Mouse (Mus musculus): ENCODE data around the gene Slc23a2. TPM values are rescaled to one million over a fixed set of nuclear protein-coding genes. Genes with fewer than 3 reads are reported as not detected.

The Slc23a2 gene
- polyA plus RNA-seq, 1 experiment from 2014 or later, result 11.7 TPM

- Histone ChIP-seq H3K9me3 (replicated peaks; ENCODE audit: low read length) (no peaks in the 10 kb centered on the region), H3K36me3 (ENCODE audit: insufficient read depth, low read length) (no peaks in the 10 kb centered on the region), H3K27ac (no peak overlapping the region), H3K9ac (ENCODE audit: low read depth, low read length) (no peak overlapping the region), H3K4me2 (ENCODE audit: low read length) (no peak overlapping the region), H3K4me3 (replicated peaks; ENCODE audit: low read depth, low read length) (no peak overlapping the region), H3K4me1 (replicated peaks; ENCODE audit: insufficient read depth, low read length) (peaks cover 21% of the 10 kb centered on the region), H3K27me3 (ENCODE audit: insufficient read depth, low read length) (no peaks in the 10 kb centered on the region; the same call in 1 of the 2 replicates)
- ATAC-seq (replicated peaks; ENCODE audit: low FRiP score, low read depth) (no peak), DNase-seq (ENCODE audit: low spot score) (no peak)
- no peak for TF ChIP-seq CTCF (IDR thresholded peaks at IDR 0.05; ENCODE audit: low read depth)
- WGBS, result 77% methylated on average over 11 of the region's 11 CpGs
Observed at GRCm38 (mm10) chr2:132031364-132032095, 113.4 kb downstream of the Slc23a2 start.

GRCm38 (mm10) chr2:132030418-132031363, 114.2 kb downstream of the Slc23a2 start:
- Histone ChIP-seq H3K27me3 (ENCODE audit: insufficient read depth, low read length) (no peaks in the 10 kb centered on the region; the same call in 1 of the 2 replicates), H3K27ac (no peak overlapping the region; the same call in 1 of the 2 replicates), H3K9me3 (replicated peaks; ENCODE audit: low read length) (no peaks in the 10 kb centered on the region), H3K36me3 (ENCODE audit: insufficient read depth, low read length) (no peaks in the 10 kb centered on the region), H3K4me1 (replicated peaks; ENCODE audit: insufficient read depth, low read length) (peaks cover 21% of the 10 kb centered on the region), H3K4me2 (ENCODE audit: low read length) (peak overlapping the region; percentile 97), H3K9ac (ENCODE audit: low read depth, low read length) (peak overlapping the region; percentile 58; the same call in 1 of the 2 replicates), H3K4me3 (replicated peaks; ENCODE audit: low read depth, low read length) (peak overlapping the region; percentile 55)
- TF ChIP-seq CTCF (IDR thresholded peaks at IDR 0.05; ENCODE audit: low read depth), result no peak
- WGBS, result 21% methylated on average over 23 of the region's 23 CpGs
- DNase-seq (ENCODE audit: low spot score) (peak; percentile 55), ATAC-seq (replicated peaks; ENCODE audit: low FRiP score, low read depth) (no peak)

DNA sequence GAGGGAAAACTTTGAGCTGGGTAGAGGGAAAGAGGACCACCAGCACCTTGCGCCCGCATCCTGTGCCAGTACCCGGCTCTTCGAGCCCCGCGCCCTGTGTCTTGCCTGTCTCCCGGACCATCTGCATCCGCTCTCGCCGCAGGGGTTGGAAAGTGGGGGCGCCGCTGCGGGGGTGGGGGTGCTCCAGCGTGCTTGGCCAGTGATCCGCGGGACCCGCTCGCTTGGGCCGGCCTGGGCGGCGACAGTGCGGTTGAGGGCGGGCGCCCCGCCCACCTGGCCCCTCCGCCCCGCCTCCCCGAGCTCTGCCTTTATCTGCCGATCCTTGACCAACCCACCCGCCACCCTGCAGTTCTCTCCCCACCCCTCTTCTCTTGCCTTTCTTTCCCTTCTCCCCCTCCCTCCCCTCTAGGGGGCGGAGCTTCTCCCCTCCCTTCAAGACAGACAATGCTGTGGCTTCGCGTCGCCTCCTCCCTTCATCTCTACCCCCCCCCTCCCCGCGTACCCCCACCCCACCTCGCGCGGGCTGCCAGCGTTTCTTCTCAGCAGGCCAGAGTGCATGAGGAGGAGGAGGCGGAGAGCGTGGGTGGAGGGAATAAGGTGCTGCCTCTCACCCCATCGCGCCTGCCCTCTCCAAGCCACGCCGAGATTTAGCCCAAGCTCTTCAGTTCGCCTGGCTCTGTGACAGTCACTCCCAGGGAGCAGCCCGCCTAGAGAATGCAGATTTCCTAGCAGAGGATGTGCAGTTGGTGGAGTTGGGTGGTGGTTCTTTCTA, 115.1 kb downstream of the Slc23a2 start, which contains the start of gene Rassf2:
TSS of gene Rassf2 (minus strand) at position 613 of the 772 bp plus-strand sequence.
- Histone ChIP-seq H3K9me3 (replicated peaks; ENCODE audit: low read length) (no peaks in the 10 kb centered on the region), H3K36me3 (ENCODE audit: insufficient read depth, low read length) (no peaks in the 10 kb centered on the region), H3K9ac (ENCODE audit: low read depth, low read length) (peak within 1 kb of the TSS; percentile 58), H3K4me1 (replicated peaks; ENCODE audit: insufficient read depth, low read length) (peaks cover 21% of the 10 kb centered on the region), H3K4me2 (ENCODE audit: low read length) (peak within 1 kb of the TSS; percentile 97), H3K27me3 (ENCODE audit: insufficient read depth, low read length) (no peaks in the 10 kb centered on the region; the same call in 1 of the 2 replicates), H3K27ac (no peak within 1 kb of the TSS; the same call in 1 of the 2 replicates), H3K4me3 (replicated peaks; ENCODE audit: low read depth, low read length) (peak within 1 kb of the TSS; percentile 55)
- TF ChIP-seq CTCF (IDR thresholded peaks at IDR 0.05; ENCODE audit: low read depth), result no peak
- WGBS, result under 1% methylated on average over 33 of the region's 48 CpGs
- DNase-seq (ENCODE audit: low spot score) (peak; percentile 85), ATAC-seq (replicated peaks; ENCODE audit: low FRiP score, low read depth) (peak; percentile 90)

- WGBS, result under 1% methylated on average over 36 of the region's 36 CpGs
- Histone ChIP-seq H3K36me3 (ENCODE audit: insufficient read depth, low read length) (no peaks in the 10 kb centered on the region), H3K4me1 (replicated peaks; ENCODE audit: insufficient read depth, low read length) (peaks cover 21% of the 10 kb centered on the region), H3K27ac (no peak overlapping the region; the same call in 1 of the 2 replicates), H3K4me3 (replicated peaks; ENCODE audit: low read depth, low read length) (peak overlapping the region; percentile 55), H3K4me2 (ENCODE audit: low read length) (peak overlapping the region; percentile 97), H3K9me3 (replicated peaks; ENCODE audit: low read length) (no peaks in the 10 kb centered on the region), H3K27me3 (ENCODE audit: insufficient read depth, low read length) (no peaks in the 10 kb centered on the region; the same call in 1 of the 2 replicates), H3K9ac (ENCODE audit: low read depth, low read length) (peak overlapping the region; percentile 58)
- DNase-seq (ENCODE audit: low spot score), result peak; percentile 19
- TF ChIP-seq CTCF (IDR thresholded peaks at IDR 0.05; ENCODE audit: low read depth), result no peak
- ATAC-seq (replicated peaks; ENCODE audit: low FRiP score, low read depth), result peak; percentile 23; the same call in 1 of the 2 replicates
Observed at GRCm38 (mm10) chr2:132028894-132029605, 115.9 kb downstream of the Slc23a2 start.

DNA sequence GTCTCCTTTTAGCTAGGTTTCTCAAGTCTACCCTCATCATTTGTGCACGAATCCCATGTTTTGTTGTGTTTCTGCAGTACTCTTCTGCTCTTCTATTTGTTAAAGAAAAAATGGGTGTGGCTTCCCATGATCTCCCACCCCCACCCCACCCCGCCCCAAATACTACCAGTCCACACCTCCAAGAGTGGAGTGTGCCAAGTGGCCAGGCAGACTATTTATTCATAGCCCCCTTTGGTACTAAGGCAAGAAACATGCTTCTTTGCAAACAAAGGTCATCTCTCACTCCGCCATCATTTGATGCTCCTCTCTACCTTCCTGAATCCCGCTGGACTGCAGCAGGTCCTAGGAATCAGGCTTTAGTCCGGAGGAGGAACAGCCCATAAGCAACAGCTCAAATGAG, 116.8 kb downstream of the Slc23a2 start:
- Histone ChIP-seq H3K27ac (no peak overlapping the region), H3K27me3 (ENCODE audit: insufficient read depth, low read length) (no peaks in the 10 kb centered on the region; the same call in 1 of the 2 replicates), H3K4me3 (replicated peaks; ENCODE audit: low read depth, low read length) (0 out of 2 replicates have a peak overlapping the region, but pooled peaks have one; percentile 55), H3K36me3 (ENCODE audit: insufficient read depth, low read length) (no peaks in the 10 kb centered on the region), H3K9me3 (replicated peaks; ENCODE audit: low read length) (no peaks in the 10 kb centered on the region), H3K4me2 (ENCODE audit: low read length) (peak overlapping the region; percentile 97), H3K4me1 (replicated peaks; ENCODE audit: insufficient read depth, low read length) (peaks cover 21% of the 10 kb centered on the region), H3K9ac (ENCODE audit: low read depth, low read length) (no peak overlapping the region)
- 61% methylated on average over 5 of the region's 5 CpGs for WGBS
- TF ChIP-seq CTCF (IDR thresholded peaks at IDR 0.05; ENCODE audit: low read depth), result no peak
- no peak for DNase-seq (ENCODE audit: low spot score)
- ATAC-seq (replicated peaks; ENCODE audit: low FRiP score, low read depth), result no peak

Data from kidney, postnatal 0 days (tissue).